Mouse (Mus musculus) ovary, postnatal 36 days (tissue): ENCODE data around the gene Xrra1.
A peak's percentile ranks its signal among the peaks of the same experiment; 100 is the strongest.
"Not testable (repeated sequence)": the region's sequence is repeated elsewhere in the genome, so short reads cannot be mapped to it uniquely, and the experiment has no call there.

Experiments
- DNase-seq: peaks from one replicate; pipeline ENCODE4 v3.0.0; 2022; ENCODE audit warnings: low spot score, mixed read lengths

The Xrra1 gene

DNA sequence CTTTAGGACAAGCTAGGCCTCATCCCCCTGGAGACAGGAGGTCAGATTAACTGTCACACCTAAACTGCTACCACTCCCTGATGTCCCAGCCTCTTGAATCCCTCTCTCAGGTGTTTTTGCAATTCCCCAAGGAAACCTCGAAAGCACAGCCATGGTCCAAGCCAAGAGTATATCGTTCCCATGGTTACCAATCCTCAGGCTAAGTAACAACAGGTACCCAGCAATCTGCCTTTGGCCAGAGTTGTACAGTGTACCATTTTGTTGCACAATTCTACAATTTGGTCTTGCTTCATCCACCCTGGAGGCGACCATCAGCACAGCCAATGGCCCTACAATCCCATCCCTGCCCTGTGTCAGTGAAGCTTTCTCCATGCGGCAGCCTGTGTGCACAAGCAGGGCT, 38.0 kb downstream of the Xrra1 start:
- no peak for DNase-seq

- DNase-seq, result no peak
These were observed 43.3 kb downstream of the Xrra1 start for GRCm38 (mm10) chr7:99902208-99902607.

- no peak for DNase-seq
These were observed 44.2 kb downstream of the Xrra1 start for GRCm38 (mm10) chr7:99902918-99903665.

DNA sequence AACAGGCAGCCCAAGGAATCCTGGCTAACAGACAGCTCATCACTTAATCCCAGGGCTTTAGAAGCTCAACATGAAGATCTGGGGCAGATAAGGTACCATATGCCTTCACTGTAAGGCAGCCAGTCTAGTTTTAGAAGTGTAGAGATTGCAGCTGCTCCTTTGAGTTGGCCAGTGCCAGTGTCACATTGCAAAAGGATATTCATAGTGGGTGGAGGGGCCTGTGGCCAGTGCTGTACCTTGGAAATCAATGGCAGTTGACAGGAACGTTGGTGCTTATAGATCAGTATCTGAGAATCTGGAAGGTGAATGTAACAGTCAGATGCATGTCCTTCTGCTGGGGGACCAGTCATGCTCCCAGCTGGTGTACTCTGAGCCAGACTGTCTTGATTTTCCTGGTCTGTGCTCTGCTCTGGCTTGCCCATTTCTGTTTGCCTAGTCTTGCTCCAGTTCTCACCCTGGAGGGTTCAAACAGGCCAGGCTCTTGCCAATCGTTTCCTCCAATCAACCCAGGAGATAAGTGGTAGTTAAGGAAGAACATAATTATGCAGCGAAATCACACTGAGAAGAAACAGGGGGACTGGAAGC, 45.6 kb downstream of the Xrra1 start:
- no peak for DNase-seq

GRCm38 (mm10) chr7:99906346-99906745, 47.4 kb downstream of the Xrra1 start:
- no peak for DNase-seq

- DNase-seq, result no peak
These were observed 48.5 kb downstream of the Xrra1 start for GRCm38 (mm10) chr7:99907463-99907862.

DNA sequence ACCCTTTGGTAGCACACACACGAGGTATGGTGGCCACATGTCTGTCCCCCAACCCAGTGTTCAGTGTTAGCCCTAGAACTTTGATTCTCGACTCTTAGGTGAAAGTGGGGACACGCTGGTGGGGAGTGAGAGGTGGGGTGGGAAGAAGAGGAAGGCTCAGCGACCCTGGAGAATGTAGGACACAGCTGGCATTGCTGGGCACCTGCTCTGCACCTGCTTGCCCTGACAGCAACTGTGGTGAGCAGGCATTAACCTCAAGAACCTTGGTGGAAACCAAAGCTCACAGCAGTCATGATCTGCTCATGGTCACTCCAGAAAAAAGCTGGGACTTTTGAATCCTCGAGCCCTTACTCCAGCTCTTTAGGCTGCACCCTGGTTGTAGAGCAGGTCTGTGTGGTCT, 52.1 kb downstream of the Xrra1 start:
- no peak for DNase-seq

DNA sequence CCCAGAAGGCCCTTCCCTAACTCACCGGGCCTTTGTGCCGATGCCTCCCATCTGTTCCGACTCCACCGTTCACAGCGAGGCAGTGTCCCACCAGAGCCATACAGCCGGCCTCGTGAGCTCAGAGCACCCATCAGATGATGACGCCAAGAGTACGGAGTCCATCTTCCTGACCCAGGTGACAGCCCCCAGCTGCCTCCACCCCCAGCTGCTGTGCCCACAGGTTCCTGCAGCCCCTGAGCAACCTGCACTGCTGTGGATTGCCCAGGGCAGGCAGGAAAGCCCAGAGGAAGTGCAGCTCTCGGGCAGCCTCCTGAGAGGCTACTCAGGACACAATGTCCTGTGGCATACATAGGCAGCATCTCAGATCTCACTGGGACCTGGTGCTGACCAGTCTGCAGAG, 55.4 kb downstream of the Xrra1 start:
- DNase-seq, result no peak

DNA sequence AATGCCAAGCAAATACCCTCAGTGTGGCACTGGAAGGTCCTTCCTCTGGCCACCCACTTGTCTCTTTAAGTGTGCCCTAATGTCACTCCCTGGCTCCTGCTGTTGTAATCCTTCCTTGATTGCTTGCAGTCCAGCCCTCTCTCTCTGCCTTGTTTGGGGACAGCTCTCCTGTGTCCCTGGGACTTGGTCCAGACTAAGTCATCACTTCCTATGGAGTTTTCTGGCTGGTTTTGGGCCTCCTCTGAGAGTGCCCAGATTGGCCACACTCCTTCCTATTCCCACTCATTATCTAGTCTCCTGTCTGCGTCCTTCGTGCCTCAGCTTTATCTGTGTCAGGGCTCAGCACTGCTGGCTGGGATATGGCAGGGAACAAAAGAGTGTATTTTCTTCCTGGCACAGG, 56.6 kb downstream of the Xrra1 start:
- no peak for DNase-seq

GRCm38 (mm10) chr7:99916741-99917319, 57.9 kb downstream of the Xrra1 start:
- DNase-seq, result peak; percentile 31

DNA sequence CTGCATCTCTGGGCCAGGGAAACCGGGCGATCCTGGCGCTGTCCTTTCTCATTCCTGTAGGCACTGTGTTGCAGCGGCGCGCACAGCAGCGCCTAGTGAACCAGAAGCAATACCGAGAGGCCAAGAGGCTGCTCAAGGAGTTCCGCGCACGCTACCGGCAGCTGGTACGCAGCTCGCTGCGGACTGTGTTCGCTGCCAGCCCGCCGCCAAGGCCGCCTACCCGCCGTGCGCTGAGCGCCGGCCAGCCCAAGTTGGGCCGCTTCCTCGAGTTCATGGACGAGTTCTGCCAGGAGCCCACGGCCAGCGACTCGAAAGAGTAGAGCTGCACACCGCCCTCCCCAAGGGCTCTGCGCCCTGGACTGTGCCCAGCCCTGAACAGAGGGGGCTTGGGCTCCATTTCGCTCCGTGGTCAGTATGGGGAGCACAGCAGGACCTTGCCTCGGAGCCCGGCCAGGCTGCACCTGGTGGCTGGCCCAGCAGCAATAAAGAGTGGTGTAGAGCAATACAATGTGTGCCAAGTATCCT, 58.5 kb downstream of the Xrra1 start:
- peak; percentile 67 for DNase-seq

GRCm38 (mm10) chr7:99919164-99919563, 60.2 kb downstream of the Xrra1 start:
- DNase-seq, result no peak

GRCm38 (mm10) chr7:99919971-99920370, 61.1 kb downstream of the Xrra1 start:
- no peak for DNase-seq

- no peak for DNase-seq
These were observed 61.5 kb downstream of the Xrra1 start for GRCm38 (mm10) chr7:99920416-99920815.

GRCm38 (mm10) chr7:99926916-99927714, 68.2 kb downstream of the Xrra1 start:
- DNase-seq, result peak; percentile 51

- no peak for DNase-seq
These were observed 76.8 kb downstream of the Xrra1 start for GRCm38 (mm10) chr7:99935758-99936157.

- no peak for DNase-seq
These were observed 81.8 kb downstream of the Xrra1 start for GRCm38 (mm10) chr7:99940669-99941068.

DNA sequence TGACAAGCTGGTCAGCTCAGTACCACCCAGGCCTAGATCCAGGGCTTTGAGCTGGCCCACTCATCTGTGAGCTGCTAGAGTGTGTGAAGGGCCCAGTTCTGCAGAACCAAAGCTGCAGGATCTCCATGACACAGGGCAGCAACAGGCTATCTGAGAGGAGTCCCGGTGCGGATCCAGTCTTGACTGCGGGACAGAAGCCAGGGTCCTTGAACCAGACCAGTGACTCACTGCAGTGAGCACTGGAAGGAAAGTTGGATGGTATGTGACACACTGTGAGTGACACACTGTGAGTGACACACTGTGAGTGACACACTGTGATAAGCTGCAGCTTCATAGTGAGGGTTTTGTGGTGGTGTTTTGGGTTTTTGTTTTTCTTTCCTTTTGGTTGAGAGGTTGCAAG, 85.6 kb downstream of the Xrra1 start:
- DNase-seq, result no peak

GRCm38 (mm10) chr7:99945012-99945411, 86.1 kb downstream of the Xrra1 start:
- DNase-seq, result not testable (repeated sequence)

GRCm38 (mm10) chr7:99945939-99946338, 87.0 kb downstream of the Xrra1 start:
- DNase-seq, result no peak

DNA sequence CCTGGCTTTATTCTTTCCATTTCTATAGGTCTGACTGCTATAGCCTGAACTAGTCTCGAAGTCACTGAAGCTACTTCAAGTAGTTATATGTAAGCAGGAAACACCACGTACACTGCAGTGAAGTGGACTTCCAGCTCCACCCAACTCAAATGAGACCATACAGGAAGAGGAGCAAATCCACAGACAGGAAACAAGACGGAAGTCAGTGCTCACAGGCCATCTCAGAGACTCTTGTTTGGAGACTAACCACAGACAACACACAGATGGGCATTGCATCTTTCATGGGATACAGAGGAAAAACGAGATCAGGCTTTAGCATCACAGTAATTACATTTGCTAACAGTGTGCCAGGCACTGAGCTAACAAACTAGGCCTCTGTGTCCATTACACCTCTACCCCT, 87.4 kb downstream of the Xrra1 start:
- no peak for DNase-seq

DNA sequence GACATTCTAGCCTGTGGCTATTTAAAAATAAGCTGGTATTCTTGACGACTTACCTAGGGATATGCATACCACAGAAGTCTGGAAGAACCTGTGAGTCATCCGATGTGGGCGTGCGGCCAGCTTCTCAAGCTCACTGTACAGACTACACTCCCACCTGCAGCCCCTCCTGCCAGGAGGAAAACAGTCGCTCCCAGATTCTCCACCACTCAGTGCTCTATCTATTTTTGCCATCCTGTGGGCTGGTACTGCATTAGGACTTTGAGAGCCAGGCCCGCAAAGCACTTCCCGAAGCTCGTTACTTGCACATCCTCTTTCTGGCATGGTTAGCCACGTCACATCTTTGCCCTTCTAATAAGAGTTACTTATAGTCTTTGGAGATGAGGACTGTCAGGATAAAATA, 88.4 kb downstream of the Xrra1 start:
- no peak for DNase-seq
